Mouse (Mus musculus): Measurements from ENCODE around the gene Vps18.

The Vps18 gene

DNA sequence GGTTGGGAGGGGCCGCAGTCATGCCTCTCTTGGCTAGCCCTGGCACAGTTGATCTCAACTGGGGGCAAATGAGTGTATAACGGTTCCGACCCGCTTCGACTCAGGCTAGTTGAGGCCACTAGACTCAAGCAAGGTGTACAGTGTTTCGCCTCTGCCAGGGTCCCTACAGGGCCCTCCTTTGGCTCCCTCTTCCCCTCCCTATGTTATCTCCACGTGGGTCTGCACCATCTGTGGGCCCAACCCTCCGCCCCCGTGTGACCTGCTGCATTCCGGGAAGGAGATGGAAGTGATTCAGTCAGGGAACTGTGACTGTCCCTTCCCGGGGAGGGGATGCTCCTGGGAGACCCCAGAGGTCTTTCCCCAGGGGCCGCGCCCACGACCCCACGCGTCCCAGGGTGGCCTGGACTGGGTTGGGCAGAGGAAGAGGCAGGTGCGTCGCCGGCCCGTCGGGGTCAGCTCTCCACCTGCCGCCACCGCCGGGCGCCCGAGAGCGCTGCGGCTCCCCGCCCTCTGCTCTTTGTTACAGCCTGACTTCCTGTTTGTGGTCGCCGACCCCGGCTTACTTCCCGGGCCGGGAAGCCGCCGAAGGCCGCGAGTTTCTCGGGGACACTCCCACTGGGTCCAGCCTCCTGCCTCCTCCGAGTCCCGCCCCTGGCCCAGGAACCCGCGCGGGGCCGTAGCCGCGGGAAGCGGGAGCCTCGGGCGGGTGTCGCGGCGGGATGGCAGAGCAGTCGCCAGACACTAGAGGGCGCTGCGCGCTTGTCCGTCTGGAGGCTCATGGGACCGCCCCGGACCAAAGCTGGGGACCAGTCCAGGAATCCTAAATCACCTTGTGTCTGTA lies 49.1 kb downstream of the Vps18 start:
- DNase-seq (ENCODE audit: low read depth, low spot score), result peak; percentile 71

DNA sequence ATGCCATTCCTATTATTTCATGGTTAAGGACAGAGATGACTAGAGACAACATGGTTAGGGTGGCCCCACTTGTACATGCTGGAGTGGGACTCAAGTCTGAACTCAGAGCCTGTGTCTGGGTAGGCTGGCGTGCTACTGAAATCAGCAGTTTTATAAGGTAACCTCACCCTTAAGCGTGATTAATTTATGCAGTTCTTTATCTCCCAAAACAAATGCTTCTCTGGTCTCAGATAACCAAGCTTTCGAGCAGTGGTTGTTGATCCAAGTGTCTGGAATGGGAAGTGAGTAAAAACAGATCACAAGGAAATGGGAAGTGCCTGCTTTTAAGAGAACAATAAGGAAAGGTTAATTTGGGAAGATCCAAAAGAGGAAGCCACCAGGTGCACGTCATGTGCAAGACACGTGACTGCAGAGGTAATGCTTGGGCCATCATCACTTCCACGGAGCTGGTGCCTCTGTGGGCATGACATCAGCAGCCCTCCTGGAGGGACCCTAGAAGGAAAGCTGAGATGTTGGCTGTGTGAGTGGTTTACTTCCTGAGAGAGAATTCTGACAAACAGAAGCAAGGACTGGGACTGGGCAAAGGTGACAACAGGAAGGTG lies 56.1 kb downstream of the Vps18 start:
- DNase-seq (ENCODE audit: low read depth, low spot score), result no peak

Measured in retina, postnatal 7 days (tissue).